Mouse (Mus musculus): ENCODE measurements around the gene Celf2.

Gene Celf2

GRCm38 (mm10) chr2:6865785-6866184, 643.6 kb downstream of the Celf2 start:
- TF ChIP-seq GATA4 (IDR thresholded peaks at IDR 0.05; ENCODE audit: insufficient replicate concordance, low read length): no peak

- TF ChIP-seq GATA4 (IDR thresholded peaks at IDR 0.05; ENCODE audit: insufficient replicate concordance, low read length): no peak
Observed at GRCm38 (mm10) chr2:6850102-6850644, 659.2 kb downstream of the Celf2 start.

- no peak for TF ChIP-seq GATA4 (IDR thresholded peaks at IDR 0.05; ENCODE audit: insufficient replicate concordance, low read length)
Observed at GRCm38 (mm10) chr2:6849388-6849787, 660.0 kb downstream of the Celf2 start.

DNA sequence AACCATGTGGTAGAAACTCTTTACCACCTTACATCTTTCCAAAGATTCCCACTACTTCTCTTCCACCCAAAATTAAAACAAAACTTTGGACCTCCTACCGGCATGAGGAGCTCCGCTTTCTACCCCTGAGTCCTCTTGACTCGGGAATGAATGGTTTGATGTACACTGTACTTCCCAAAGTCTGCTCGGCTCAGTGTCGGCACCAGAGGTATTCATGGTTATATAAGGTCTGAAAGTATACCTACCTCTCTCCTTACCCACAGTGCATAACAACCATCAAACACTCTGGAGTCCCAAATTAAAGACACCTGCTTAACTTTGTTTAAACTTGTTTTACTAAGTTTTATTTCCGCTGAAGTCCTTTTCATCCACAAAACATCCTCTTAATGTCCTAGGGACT, 679.3 kb downstream of the Celf2 start:
- no peak for TF ChIP-seq GATA4 (IDR thresholded peaks at IDR 0.05; ENCODE audit: insufficient replicate concordance, low read length)

DNA sequence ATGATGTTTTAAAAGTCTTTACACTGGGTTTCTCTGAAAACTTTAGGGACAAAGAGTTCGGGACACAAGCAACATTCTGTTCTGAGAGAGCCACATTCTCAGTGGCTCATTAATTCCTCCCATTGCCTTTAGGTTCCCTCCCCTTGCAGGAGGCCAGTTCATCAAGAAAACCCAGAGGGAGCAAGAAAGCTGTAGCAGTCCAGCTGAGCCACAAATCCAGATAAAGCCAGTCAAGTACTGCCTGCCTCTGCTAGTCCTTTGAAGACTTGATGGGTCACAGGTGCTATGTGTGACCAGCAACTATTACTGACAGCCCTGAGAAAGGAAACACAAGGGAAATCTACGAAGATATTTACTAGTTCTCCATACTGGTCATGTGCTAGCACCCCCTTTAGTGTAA, 681.8 kb downstream of the Celf2 start:
- TF ChIP-seq GATA4 (IDR thresholded peaks at IDR 0.05; ENCODE audit: insufficient replicate concordance, low read length): no peak

DNA sequence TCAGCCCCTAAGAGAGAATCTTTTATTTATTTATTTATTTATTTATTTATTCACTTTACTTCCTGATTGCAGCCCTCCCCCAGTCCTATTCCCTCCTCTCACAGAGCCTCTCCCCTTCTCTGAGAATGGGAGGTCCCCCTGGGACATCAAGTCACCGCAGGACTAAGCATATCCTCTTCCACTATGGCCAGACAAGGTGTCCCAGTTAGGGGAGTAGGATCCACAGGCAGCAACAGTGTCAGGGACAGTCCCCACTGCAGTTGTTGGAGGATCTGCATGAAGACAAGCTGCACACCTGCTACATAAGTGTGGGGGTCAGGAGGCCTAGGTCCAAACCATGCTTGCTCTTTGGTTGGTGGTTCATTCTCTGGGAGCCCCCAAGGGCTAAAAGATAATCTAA, 686.3 kb downstream of the Celf2 start:
- TF ChIP-seq GATA4 (IDR thresholded peaks at IDR 0.05; ENCODE audit: insufficient replicate concordance, low read length): no peak

DNA sequence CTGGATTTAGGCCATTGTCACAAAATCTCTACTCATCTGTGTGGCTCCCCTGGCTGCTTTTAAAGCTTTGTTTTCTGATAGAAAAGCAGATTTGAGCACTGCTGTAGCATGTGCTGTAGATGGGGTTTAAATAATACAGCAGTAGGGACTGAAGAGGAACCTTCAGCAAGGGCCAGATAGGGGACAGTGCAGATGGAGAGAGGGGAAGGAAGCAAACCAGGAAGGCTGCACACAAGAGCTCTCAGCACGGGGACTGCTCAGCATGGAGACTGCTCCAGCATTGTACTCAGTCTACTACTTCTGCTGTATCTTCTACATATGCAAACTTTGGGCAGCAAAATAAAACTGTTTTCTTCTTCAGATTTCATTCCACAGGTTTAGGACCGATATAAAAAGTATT, 687.8 kb downstream of the Celf2 start:
- TF ChIP-seq GATA4 (IDR thresholded peaks at IDR 0.05; ENCODE audit: insufficient replicate concordance, low read length): no peak

DNA sequence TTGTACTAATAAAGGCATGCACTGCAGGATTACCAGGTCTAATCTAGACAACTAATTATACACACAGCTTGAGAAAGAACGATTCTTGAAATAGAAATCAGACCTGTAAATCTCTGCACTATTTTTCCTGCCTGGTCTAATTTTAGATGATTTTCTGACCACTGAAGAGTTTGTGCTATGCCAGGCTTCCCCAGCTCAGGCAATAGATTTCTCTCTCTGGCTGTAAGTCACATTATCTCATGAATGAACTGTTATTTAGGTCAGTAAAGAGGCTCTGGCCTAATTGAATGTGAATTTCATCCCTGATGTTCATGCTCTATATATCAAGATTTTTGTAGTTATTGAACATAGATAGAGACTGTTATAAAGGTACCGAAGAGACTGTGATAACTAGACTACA, 694.1 kb downstream of the Celf2 start:
- no peak for TF ChIP-seq GATA4 (IDR thresholded peaks at IDR 0.05; ENCODE audit: insufficient replicate concordance, low read length)

DNA sequence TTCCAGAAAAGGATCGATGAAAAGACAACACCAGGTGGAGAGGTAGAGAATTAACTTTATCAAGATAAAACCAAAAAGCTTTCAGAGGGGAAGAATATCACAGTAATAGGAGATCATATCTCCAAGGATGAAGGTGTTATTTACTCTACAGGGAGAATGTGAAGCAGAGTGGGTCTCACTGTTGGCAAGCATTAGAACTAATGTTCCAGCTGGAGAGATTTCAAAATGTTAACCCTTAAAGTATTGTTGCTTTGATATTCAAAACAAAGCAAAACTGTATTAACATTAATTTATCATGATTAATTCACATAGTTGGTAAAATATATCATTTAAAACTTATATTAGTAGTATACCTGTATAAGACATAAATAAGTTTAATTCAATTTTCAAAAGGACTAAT, 700.6 kb downstream of the Celf2 start:
- TF ChIP-seq GATA4 (IDR thresholded peaks at IDR 0.05; ENCODE audit: insufficient replicate concordance, low read length): no peak

GRCm38 (mm10) chr2:6796754-6797153, 712.6 kb downstream of the Celf2 start:
- no peak for TF ChIP-seq GATA4 (IDR thresholded peaks at IDR 0.05; ENCODE audit: insufficient replicate concordance, low read length)

DNA sequence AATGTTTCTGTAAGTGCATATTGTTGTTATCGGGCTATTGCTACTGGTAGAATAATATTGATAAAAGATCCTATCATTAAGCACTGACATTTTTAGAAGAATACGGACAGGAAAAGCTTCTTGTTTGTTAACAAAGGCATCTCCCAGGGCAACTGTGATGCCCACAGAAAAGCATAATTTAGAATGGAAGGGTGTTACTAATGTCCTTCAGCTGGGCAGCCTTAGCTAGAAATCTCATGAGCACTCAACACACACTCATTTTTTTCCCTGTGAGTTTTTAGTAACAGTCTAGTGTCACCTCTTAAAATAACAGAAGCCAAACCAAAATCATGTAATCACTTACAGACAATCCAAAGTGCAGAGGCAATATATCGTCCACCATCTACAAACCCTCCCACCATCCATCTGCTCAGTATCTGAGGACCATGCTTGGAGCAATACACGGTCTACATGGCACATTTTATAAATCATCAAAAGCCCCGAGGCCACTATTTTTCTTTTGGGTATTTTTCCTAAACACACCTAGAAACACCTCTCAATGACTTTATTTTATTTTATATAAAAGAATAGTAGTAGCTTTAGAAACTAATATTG, 713.3 kb downstream of the Celf2 start:
- TF ChIP-seq GATA4 (IDR thresholded peaks at IDR 0.05; ENCODE audit: insufficient replicate concordance, low read length): no peak

DNA sequence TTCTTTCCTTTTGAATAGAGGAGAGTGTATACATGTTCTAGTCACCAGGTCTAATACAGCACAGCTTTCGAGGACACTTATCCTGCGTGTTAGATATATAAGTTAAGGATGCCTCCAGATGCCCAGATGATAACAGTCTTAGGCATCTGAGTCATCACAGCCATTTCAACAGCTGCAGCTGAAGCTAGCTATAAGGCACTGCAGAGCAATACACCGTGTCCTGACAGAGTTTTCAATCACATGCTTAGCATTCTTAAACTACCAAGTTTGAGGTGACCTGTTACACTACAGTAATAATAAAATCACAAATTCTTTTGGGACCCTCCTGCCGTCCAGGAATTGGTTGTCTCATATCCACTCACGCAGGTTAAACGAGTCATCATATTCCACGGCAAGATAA, 714.5 kb downstream of the Celf2 start:
- TF ChIP-seq GATA4 (IDR thresholded peaks at IDR 0.05; ENCODE audit: insufficient replicate concordance, low read length): no peak

GRCm38 (mm10) chr2:6790876-6791275, 718.5 kb downstream of the Celf2 start:
- no peak for TF ChIP-seq GATA4 (IDR thresholded peaks at IDR 0.05; ENCODE audit: insufficient replicate concordance, low read length)

- TF ChIP-seq GATA4 (IDR thresholded peaks at IDR 0.05; ENCODE audit: insufficient replicate concordance, low read length): no peak
Observed at GRCm38 (mm10) chr2:6786494-6787144, 722.7 kb downstream of the Celf2 start.

DNA sequence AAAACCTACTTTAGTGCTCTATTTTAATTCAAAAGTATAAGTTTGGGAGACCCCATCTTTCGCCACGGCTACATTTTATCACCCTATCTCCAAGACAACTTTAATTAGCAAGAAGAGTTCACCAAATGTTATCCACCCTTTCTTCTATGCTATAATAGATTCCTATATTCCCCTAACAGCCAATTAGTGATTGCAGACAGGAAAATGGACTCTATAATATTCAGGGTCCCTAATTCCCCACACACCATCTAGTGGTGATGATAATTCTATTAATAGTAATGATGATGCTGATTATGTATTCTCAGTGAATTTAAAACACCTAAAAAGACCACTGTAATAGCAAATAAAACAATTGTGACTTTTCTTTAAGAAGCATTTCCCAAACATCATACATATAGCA, 739.1 kb downstream of the Celf2 start:
- TF ChIP-seq GATA4 (IDR thresholded peaks at IDR 0.05; ENCODE audit: insufficient replicate concordance, low read length): no peak

GRCm38 (mm10) chr2:6762381-6762780, 747.0 kb downstream of the Celf2 start:
- TF ChIP-seq GATA4 (IDR thresholded peaks at IDR 0.05; ENCODE audit: insufficient replicate concordance, low read length): no peak

- TF ChIP-seq GATA4 (IDR thresholded peaks at IDR 0.05; ENCODE audit: insufficient replicate concordance, low read length): no peak
Observed at GRCm38 (mm10) chr2:6743173-6743572, 766.2 kb downstream of the Celf2 start.
